Mouse (Mus musculus): Measurements from ENCODE around the gene Slitrk5. TPM values are rescaled to one million over a fixed set of nuclear protein-coding genes. Genes with fewer than 3 reads are reported as not detected.

Slitrk5 gene
- not detected in 2 replicates for polyA plus RNA-seq (2012; ENCODE audit: low replicate concordance)

DNA sequence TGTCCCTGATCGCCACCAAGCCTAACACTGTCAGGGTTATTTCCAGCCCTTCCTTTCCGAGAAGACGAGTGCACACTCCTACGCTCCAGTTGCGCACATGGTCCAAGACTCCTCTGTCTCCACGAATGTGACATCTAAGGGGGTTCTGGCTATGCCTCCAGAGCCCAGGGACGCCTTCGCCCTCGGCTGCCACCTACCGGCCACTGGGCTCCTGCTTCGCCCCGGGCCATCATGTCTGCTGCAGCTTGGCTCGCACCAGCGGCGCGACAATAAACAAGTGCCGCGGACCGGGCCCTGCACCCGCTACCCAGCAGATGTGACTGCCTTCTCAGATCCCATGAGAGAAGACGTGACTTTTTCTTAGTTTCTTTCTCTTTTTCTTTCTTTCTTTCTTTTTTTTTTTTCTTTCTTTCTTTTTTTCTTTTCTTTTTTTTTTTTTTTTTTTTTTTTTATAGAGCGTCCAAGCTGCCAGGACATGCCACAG, at the start of gene Slitrk5:
Gene Slitrk5, plus strand, starts transcription at position 434 of the 484 bp plus-strand sequence.

